Mouse (Mus musculus): ENCODE measurements around the gene Fig4. TPM values are rescaled to one million over a fixed set of nuclear protein-coding genes. Genes with fewer than 3 reads are reported as not detected.
A peak's percentile ranks its signal among the peaks of the same experiment; 100 is the strongest.

Fig4 gene
- polyA plus RNA-seq, 1 experiment from 2014 or later, result 7.5 TPM

DNA sequence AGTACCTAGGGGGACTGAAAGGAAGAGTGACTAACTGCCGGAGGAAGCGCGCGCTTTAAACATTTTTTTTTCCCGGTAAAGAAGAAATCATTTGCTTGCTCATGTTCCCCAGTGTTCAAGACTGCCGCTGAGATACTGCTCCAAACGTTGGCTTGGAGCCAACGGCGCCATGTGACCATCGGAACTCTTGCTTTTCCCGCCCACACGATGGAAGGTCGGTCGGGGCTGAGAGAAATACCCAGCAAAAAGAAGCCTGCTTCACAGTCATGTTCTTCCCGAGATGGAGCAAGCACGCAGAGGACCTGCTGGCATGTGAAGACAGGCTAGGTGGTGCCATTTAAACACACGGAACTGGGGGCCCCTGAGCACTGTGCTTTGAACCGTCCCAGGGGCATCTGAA is 151.6 kb downstream of the Fig4 start:
- Histone ChIP-seq H3K27me3 (ENCODE audit: control insufficient read depth, insufficient read depth, low read depth, low read length) (no peaks in the 10 kb centered on the region), H3K9me3 (replicated peaks; ENCODE audit: control insufficient read depth, low read length) (no peaks in the 10 kb centered on the region), H3K4me3 (ENCODE audit: low read depth, low read length) (no peak overlapping the region), H3K27ac (ENCODE audit: low read length) (no peak overlapping the region; the same call in 1 of the 2 replicates), H3K9ac (ENCODE audit: low read depth, low read length) (0 out of 2 replicates have a peak overlapping the region, but pooled peaks have one; percentile 7), H3K4me2 (ENCODE audit: low read depth, low read length) (no peak overlapping the region), H3K36me3 (ENCODE audit: control insufficient read depth, insufficient read depth) (no peaks in the 10 kb centered on the region), H3K4me1 (ENCODE audit: control insufficient read depth, low read depth, low read length) (peaks cover 13% of the 10 kb centered on the region)
- ATAC-seq (ENCODE audit: low read depth), result no peak
- 71% methylated on average over 18 of the region's 18 CpGs for WGBS (ENCODE audit: insufficient replicate concordance)

DNA sequence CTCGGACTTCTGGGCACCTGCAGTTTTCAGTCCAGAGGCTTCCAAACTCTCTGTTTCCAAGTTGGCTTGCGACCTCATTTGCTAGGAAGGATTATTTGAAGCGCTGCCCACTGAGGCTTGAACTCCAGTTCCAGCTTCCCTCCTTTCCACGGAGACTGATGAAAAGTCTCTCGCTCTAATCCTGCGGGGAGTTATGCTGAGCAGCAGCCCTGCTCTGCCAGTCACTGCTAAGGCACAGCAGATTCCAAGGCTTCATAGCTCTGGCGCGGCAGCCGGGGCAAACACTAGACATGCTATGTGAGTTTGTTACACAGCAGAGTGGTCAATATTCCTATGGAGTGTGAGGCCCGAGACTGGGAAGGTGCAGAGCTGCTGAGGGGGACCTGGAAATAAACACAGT is 152.0 kb downstream of the Fig4 start:
- no peaks in the 10 kb centered on the region for H3K9me3 ChIP-seq (replicated peaks; ENCODE audit: control insufficient read depth, low read length)
- no peak overlapping the region for H3K4me2 ChIP-seq (ENCODE audit: low read depth, low read length)
- H3K9ac ChIP-seq (ENCODE audit: low read depth, low read length), result no peak overlapping the region
- H3K4me3 ChIP-seq (ENCODE audit: low read depth, low read length), result no peak overlapping the region
- peaks cover 13% of the 10 kb centered on the region for H3K4me1 ChIP-seq (ENCODE audit: control insufficient read depth, low read depth, low read length)
- no peaks in the 10 kb centered on the region for H3K36me3 ChIP-seq (ENCODE audit: control insufficient read depth, insufficient read depth)
- no peak for ATAC-seq (ENCODE audit: low read depth)
- H3K27me3 ChIP-seq (ENCODE audit: control insufficient read depth, insufficient read depth, low read depth, low read length), result no peaks in the 10 kb centered on the region
- 77% methylated on average over 10 of the region's 10 CpGs for WGBS (ENCODE audit: insufficient replicate concordance)
- H3K27ac ChIP-seq (ENCODE audit: low read length), result no peak overlapping the region

DNA sequence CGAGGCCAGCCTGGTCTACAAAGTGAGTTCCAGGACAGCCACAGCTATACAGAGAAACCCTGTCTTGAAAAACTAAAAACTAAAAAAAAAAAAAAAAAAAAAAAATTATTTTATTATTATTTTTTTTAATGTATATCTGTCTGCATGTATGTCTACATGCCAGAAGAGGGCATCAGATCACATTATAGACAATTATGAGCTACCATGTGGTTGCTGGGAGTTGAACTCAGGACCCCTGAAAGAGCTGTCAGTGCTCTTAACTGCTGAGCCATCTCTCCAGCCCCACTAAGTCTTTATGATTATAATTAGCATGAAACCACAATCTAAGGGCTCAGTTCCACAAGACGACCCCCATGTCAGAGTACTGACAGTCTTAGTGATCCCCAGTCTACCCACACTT is 152.6 kb downstream of the Fig4 start:
- ATAC-seq (ENCODE audit: low read depth), result no peak
- 59% methylated on average over 2 of the region's 2 CpGs for WGBS (ENCODE audit: insufficient replicate concordance)
- peaks cover 12% of the 10 kb centered on the region for H3K4me1 ChIP-seq (ENCODE audit: control insufficient read depth, low read depth, low read length)

DNA sequence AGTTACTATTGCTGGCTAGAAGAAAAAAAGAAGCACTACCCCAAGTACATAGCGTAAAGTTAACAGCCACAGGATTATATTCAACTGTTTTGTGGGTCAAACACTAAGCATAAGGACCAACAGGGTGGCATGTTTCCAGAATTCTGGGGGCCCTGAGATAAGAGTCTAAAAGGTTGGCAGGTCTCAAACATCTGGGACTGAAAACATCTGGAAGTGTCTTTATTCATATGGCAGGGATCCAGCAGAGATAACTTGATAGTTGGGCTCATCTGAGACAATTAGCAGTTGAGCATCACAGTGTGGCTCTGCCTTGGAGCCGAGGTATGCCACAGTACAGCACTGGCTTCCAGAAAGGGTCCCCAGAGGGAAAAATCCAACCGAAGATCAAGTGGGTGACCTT is 153.8 kb downstream of the Fig4 start:
- no peak overlapping the region for H3K4me2 ChIP-seq (ENCODE audit: low read depth, low read length)
- H3K4me1 ChIP-seq (ENCODE audit: control insufficient read depth, low read depth, low read length), result peaks cover 8% of the 10 kb centered on the region
- WGBS (ENCODE audit: insufficient replicate concordance), result 57% methylated on average over 3 of the region's 3 CpGs
- no peaks in the 10 kb centered on the region for H3K27me3 ChIP-seq (ENCODE audit: control insufficient read depth, insufficient read depth, low read depth, low read length)
- no peak overlapping the region for H3K4me3 ChIP-seq (ENCODE audit: low read depth, low read length)
- 0 out of 2 replicates have a peak overlapping the region, but pooled peaks have one; percentile 5 for H3K9ac ChIP-seq (ENCODE audit: low read depth, low read length)
- H3K27ac ChIP-seq (ENCODE audit: low read length), result no peak overlapping the region
- H3K36me3 ChIP-seq (ENCODE audit: control insufficient read depth, insufficient read depth), result no peaks in the 10 kb centered on the region
- ATAC-seq (ENCODE audit: low read depth), result peak; percentile 55
- H3K9me3 ChIP-seq (replicated peaks; ENCODE audit: control insufficient read depth, low read length), result no peaks in the 10 kb centered on the region

More for the DNA sequence above, 152.6 kb downstream of the Fig4 start:
- no peak overlapping the region for H3K9ac ChIP-seq (ENCODE audit: low read depth, low read length)
- no peaks in the 10 kb centered on the region for H3K27me3 ChIP-seq (ENCODE audit: control insufficient read depth, insufficient read depth, low read depth, low read length)
- H3K9me3 ChIP-seq (replicated peaks; ENCODE audit: control insufficient read depth, low read length), result no peaks in the 10 kb centered on the region
- no peak overlapping the region for H3K4me2 ChIP-seq (ENCODE audit: low read depth, low read length)
- H3K36me3 ChIP-seq (ENCODE audit: control insufficient read depth, insufficient read depth), result no peaks in the 10 kb centered on the region
- no peak overlapping the region for H3K4me3 ChIP-seq (ENCODE audit: low read depth, low read length)
- H3K27ac ChIP-seq (ENCODE audit: low read length), result no peak overlapping the region

DNA sequence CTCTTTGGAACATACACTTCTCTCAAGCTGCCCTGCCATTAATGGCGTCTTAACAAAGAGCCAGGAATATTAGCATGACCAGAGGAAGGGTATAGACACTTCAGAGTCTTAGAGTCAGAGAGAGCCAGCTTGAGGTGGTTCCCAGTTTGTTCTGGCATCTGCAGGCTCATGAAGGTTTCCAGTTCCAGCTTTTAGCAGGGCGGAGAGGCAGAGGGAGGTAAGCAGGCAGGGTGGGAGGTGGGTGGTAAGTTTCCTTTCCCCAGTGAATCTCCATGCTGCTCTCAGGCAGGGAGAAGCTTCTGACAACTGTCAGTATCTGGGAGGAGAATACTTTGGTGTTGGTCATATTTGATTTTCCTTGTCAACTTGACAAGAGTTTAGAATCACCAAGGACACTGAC is 156.9 kb downstream of the Fig4 start:
- Histone ChIP-seq H3K36me3 (ENCODE audit: control insufficient read depth, insufficient read depth) (no peaks in the 10 kb centered on the region), H3K4me2 (ENCODE audit: low read depth, low read length) (no peak overlapping the region), H3K9me3 (replicated peaks; ENCODE audit: control insufficient read depth, low read length) (no peaks in the 10 kb centered on the region), H3K27me3 (ENCODE audit: control insufficient read depth, insufficient read depth, low read depth, low read length) (peaks cover 2% of the 10 kb centered on the region; the same call in 1 of the 2 replicates), H3K9ac (ENCODE audit: low read depth, low read length) (no peak overlapping the region), H3K4me3 (ENCODE audit: low read depth, low read length) (no peak overlapping the region), H3K27ac (ENCODE audit: low read length) (no peak overlapping the region), H3K4me1 (ENCODE audit: control insufficient read depth, low read depth, low read length) (peaks cover 8% of the 10 kb centered on the region)
- ATAC-seq (ENCODE audit: low read depth), result no peak
- WGBS (ENCODE audit: insufficient replicate concordance), result 49% methylated on average over 2 of the region's 2 CpGs

Other genes starting within 250 kb of the Fig4 start
- not detected in 2 replicates for gene Gpr6, start 231.0 kb downstream of the Fig4 start, polyA plus RNA-seq (2015; fragmentation: Nextera tagmentation; extraction: Ambion mirVana)
- not detected in 2 replicates for gene Ak9, start 720 bp upstream of the Fig4 start, polyA plus RNA-seq (2015; fragmentation: Nextera tagmentation; extraction: Ambion mirVana)
- 4.6 and 4.7 TPM in 2 replicates for gene Zbtb24, start 147.1 kb upstream of the Fig4 start, polyA plus RNA-seq (2015; fragmentation: Nextera tagmentation; extraction: Ambion mirVana)
- gene Mical1, start 173.1 kb upstream of the Fig4 start, polyA plus RNA-seq (2015; fragmentation: Nextera tagmentation; extraction: Ambion mirVana), result 5.3 and 5.4 TPM in 2 replicates
- gene Smpd2, start 187.1 kb upstream of the Fig4 start, polyA plus RNA-seq (2015; fragmentation: Nextera tagmentation; extraction: Ambion mirVana), result 13.5 and 14.6 TPM in 2 replicates
- not detected in 2 replicates for gene Ppil6, start 187.2 kb upstream of the Fig4 start, polyA plus RNA-seq (2015; fragmentation: Nextera tagmentation; extraction: Ambion mirVana)
- 65.0 and 67.8 TPM in 2 replicates for gene Cd164, start 216.2 kb upstream of the Fig4 start, polyA plus RNA-seq (2015; fragmentation: Nextera tagmentation; extraction: Ambion mirVana)